9 mouse cellular contexts compared by ENCODE assay signal in genomic region chr2:116070614-116071425, GRCm38 (mm10). TPM values are rescaled to one million over a fixed set of nuclear protein-coding genes. Genes with fewer than 3 reads are reported as not detected.
A peak's percentile ranks its signal among the peaks of the same experiment; 100 is the strongest.
DNase-seq lines count a peak whose midpoint lies in the region; ATAC-seq and TF ChIP-seq lines count a peak whose summit lies in the region.
"Had no signal": no experiment of that assay in that cellular context is flagged by ENCODE, and none has a peak within 500 bp of the region (broad histone marks: within the 10 kb centered on the region; RNA-seq: fewer than 3 reads in every experiment).

No protein-coding gene starts in this region.

- H3K9ac ChIP-seq in kidney, embryonic 15.5 days: peak overlapping the region; percentile 74
- H3K9ac ChIP-seq in intestine, postnatal 0 days (ENCODE audit: low read depth, low read length): no peak overlapping the region; the same call in 1 of the 2 replicates
- H3K9ac ChIP-seq in neural tube, embryonic 14.5 days (replicated peaks; ENCODE audit: low read depth, low read length): peak overlapping the region; percentile 66
- H3K9ac ChIP-seq: liver, embryonic 14.5 days had no signal

- no peaks in the 10 kb centered on the region for H3K27me3 ChIP-seq in kidney, embryonic 15.5 days
- peaks cover 63% of the 10 kb centered on the region for H3K27me3 ChIP-seq in intestine, postnatal 0 days (replicated peaks; ENCODE audit: control insufficient read depth, insufficient read depth, low read length)
- H3K27me3 ChIP-seq in neural tube, embryonic 14.5 days (ENCODE audit: control insufficient read depth, insufficient read depth, low read length): no peaks in the 10 kb centered on the region

- WGBS in kidney, embryonic 15.5 days: 8% methylated on average over 10 of the region's 10 CpGs
- 24% methylated on average over 10 of the region's 10 CpGs for WGBS in intestine, postnatal 0 days
- WGBS in neural tube, embryonic 14.5 days: 7% methylated on average over 10 of the region's 10 CpGs

- no peaks in the 10 kb centered on the region for H3K9me3 ChIP-seq in kidney, embryonic 15.5 days (replicated peaks)
- no peaks in the 10 kb centered on the region for H3K9me3 ChIP-seq in intestine, postnatal 0 days (ENCODE audit: control insufficient read depth)
- H3K9me3 ChIP-seq in neural tube, embryonic 14.5 days (ENCODE audit: control insufficient read depth, low read length): no peaks in the 10 kb centered on the region

- H3K36me3 ChIP-seq in kidney, embryonic 15.5 days: no peaks in the 10 kb centered on the region
- H3K36me3 ChIP-seq in intestine, postnatal 0 days (ENCODE audit: control insufficient read depth, insufficient read depth): no peaks in the 10 kb centered on the region
- H3K36me3 ChIP-seq in neural tube, embryonic 14.5 days (ENCODE audit: control insufficient read depth, insufficient read depth, low read length): no peaks in the 10 kb centered on the region

- H3K4me1 ChIP-seq in kidney, embryonic 15.5 days: peaks cover 29% of the 10 kb centered on the region
- H3K4me1 ChIP-seq in intestine, postnatal 0 days (replicated peaks; ENCODE audit: control insufficient read depth, insufficient read depth, low read length): no peaks in the 10 kb centered on the region; the same call in 1 of the 2 replicates
- peaks cover 17% of the 10 kb centered on the region for H3K4me1 ChIP-seq in neural tube, embryonic 14.5 days (ENCODE audit: control insufficient read depth, insufficient read depth, low read length)

- H3K4me3 ChIP-seq in kidney, embryonic 15.5 days (replicated peaks): peak overlapping the region; percentile 75
- H3K4me3 ChIP-seq in intestine, postnatal 0 days (ENCODE audit: low read depth, low read length): peak overlapping the region; percentile 48
- peak overlapping the region; percentile 59 for H3K4me3 ChIP-seq in neural tube, embryonic 14.5 days (ENCODE audit: low read depth, low read length)
- no peak overlapping the region for H3K4me3 ChIP-seq in gastrocnemius, adult 2 months

- no peak for ATAC-seq in kidney, embryonic 15.5 days (replicated peaks; ENCODE audit: low FRiP score)
- no peak for ATAC-seq in intestine, postnatal 0 days
- ATAC-seq in neural tube, embryonic 14.5 days (ENCODE audit: low read depth): no peak

- DNase-seq in kidney, postnatal 36 days: no peak
- peak; percentile 18 for DNase-seq in fibroblast of lung, adult 2 months (ENCODE audit: low read depth)
- DNase-seq in gastrocnemius, adult 2 months: no peak
- DNase-seq in spleen, postnatal 4 days (ENCODE audit: low spot score in 2 of 2): no peak
- no peak for DNase-seq in c-Kit-positive CD71-positive TER-119-positive erythroid progenitor cells, embryonic 14.5 days (ENCODE audit: low spot score)

- TF ChIP-seq CTCF in intestine, postnatal 0 days (IDR thresholded peaks at IDR 0.05; ENCODE audit: low read depth): no peak
- no peak for TF ChIP-seq CTCF in gastrocnemius, adult 2 months (IDR thresholded peaks at IDR 0.05)

- H3K27ac ChIP-seq in kidney, embryonic 15.5 days: peak overlapping the region; percentile 98
- no peak overlapping the region for H3K27ac ChIP-seq in intestine, postnatal 0 days (ENCODE audit: low read depth, low read length)
- H3K27ac ChIP-seq in neural tube, embryonic 14.5 days (ENCODE audit: low read depth, low read length): peak overlapping the region; percentile 74
- no peak overlapping the region for H3K27ac ChIP-seq in gastrocnemius, adult 2 months
- H3K27ac ChIP-seq: liver, embryonic 14.5 days had no signal

- H3K4me2 ChIP-seq in kidney, embryonic 15.5 days: peak overlapping the region; percentile 72
- H3K4me2 ChIP-seq in intestine, postnatal 0 days (replicated peaks; ENCODE audit: low read depth): peak overlapping the region; percentile 75
- H3K4me2 ChIP-seq in neural tube, embryonic 14.5 days (ENCODE audit: low read depth, low read length): peak overlapping the region; percentile 85

- intact Hi-C loops in gastrocnemius, adult 2 months (cut with DNase I): no loop called here

RNA-seq across cellular contexts. Expression of gene Meis2, which starts 5.2 kb away (rescaled TPM):
- polyA plus RNA-seq in kidney, embryonic 15.5 days (2015; fragmentation: Nextera tagmentation; extraction: Ambion mirVana): 85.5 and 94.3 TPM in 2 replicates
- polyA plus RNA-seq in intestine, postnatal 0 days (2015; fragmentation: Nextera tagmentation; extraction: Ambion mirVana): 13.1 and 14.0 TPM in 2 replicates
- polyA plus RNA-seq in neural tube, embryonic 14.5 days (2014; fragmentation: Nextera tagmentation; extraction: Ambion mirVana): 102 and 117 TPM in 2 replicates
- 1 to 10 TPM in 1 of 2 experiments, under 1 TPM in 1; 0.84 to 1.3 TPM for total RNA-seq in gastrocnemius, adult 2 months (2021)

Comparison
In these comparisons a context has a peak if more than half of its experiments do, and no peak if none do; other contexts are left out.
1. H3K27ac ChIP-seq: peak in kidney, embryonic 15.5 days (single experiment) and neural tube, embryonic 14.5 days (single experiment); none in intestine, postnatal 0 days (single experiment) and gastrocnemius, adult 2 months (single experiment).
2. Peak in every context shown above with its lines, with median percentiles within 50 percentile points of each other: H3K4me2 ChIP-seq.